Mouse (Mus musculus) limb, embryonic 15.5 days (tissue): Measurements from ENCODE around the gene Trim80. TPM values are rescaled to one million over a fixed set of nuclear protein-coding genes. Genes with fewer than 3 reads are reported as not detected.
"Not testable (repeated sequence)": the region's sequence is repeated elsewhere in the genome, so short reads cannot be mapped to it uniquely, and the experiment has no call there.

Source experiments
- ATAC-seq: fragments of 200-750 bp; cut with Nextera tagmentation; 2 replicates; pipeline ENCODE4 v1.8.0; 2017; ENCODE audit warnings: low read depth, moderate TSS enrichment; ENCODE audit not compliant: insufficient number of reproducible peaks, low FRiP score, low TSS enrichment
- H3K27ac ChIP-seq: fragments of 300-500 bp; sonication (generic); 2 replicates; pipeline ENCODE4 v1.5.1; 2015; ENCODE audit warnings: moderate library complexity, mild to moderate bottlenecking, inconsistent platforms
- H3K27me3 ChIP-seq: fragments of 300-500 bp; sonication (generic); 2 replicates; pipeline ENCODE4 v1.6.1; 2015; ENCODE audit warnings: inconsistent platforms
- H3K36me3 ChIP-seq: fragments of 300-500 bp; sonication (generic); 2 replicates; pipeline ENCODE4 v1.6.1; 2015; ENCODE audit warnings: inconsistent platforms
- H3K4me1 ChIP-seq: fragments of 300-500 bp; sonication (generic); 2 replicates; pipeline ENCODE4 v1.6.1; 2015; ENCODE audit warnings: inconsistent platforms
- H3K4me2 ChIP-seq: fragments of 300-500 bp; sonication (generic); 2 replicates; pipeline ENCODE4 v1.6.1; 2015; ENCODE audit warnings: mild to moderate bottlenecking, inconsistent platforms
- H3K4me3 ChIP-seq: fragments of 300-500 bp; sonication (generic); 2 replicates; pipeline ENCODE4 v1.5.1; 2015; ENCODE audit warnings: mild to moderate bottlenecking, inconsistent platforms
- H3K9ac ChIP-seq: fragments of 300-500 bp; sonication (generic); 2 replicates; pipeline ENCODE4 v1.6.1; 2015; ENCODE audit warnings: inconsistent platforms
- H3K9me3 ChIP-seq: fragments of 300-500 bp; sonication (generic); 2 replicates; pipeline ENCODE4 v1.6.1; 2016; ENCODE audit warnings: inconsistent platforms
- WGBS: fragments of 180-500 bp; shearing (Covaris S2); methylation state at CpG from one replicate; pipeline ENCODE4 v1.1.7; 2015; 5-methylcytosine and 5-hydroxymethylcytosine counted together
- microRNA-seq: library from miRNA; unstranded; fragments of <30 nt; microRNA quantifications from one replicate; pipeline ENCODE4, GENCODE M21; 2016
- polyA plus RNA-seq: library from polyadenylated mRNA; unstranded; fragments of >200 nt; fragmentation: Nextera tagmentation; extraction: Ambion mirVana; gene quantifications from 2 replicates; pipeline ENCODE4 v1.2.1, GENCODE M21; 2015

Trim80 gene
- polyA plus RNA-seq, 1 experiment from 2014 or later, result not detected

GRCm38 (mm10) chr11:115490441-115491355 lies 50.4 kb downstream of the Trim80 start:
- no peaks in the 10 kb centered on the region for H3K27me3 ChIP-seq
- peak overlapping the region; percentile 89; the same call in 1 of the 2 replicates for H3K27ac ChIP-seq
- peak overlapping the region; percentile 83 for H3K4me2 ChIP-seq
- H3K9me3 ChIP-seq, result no peaks in the 10 kb centered on the region
- 22% methylated on average over 25 of the region's 25 CpGs for WGBS
- H3K4me1 ChIP-seq, result peaks cover 17% of the 10 kb centered on the region
- ATAC-seq, result 0 out of 2 replicates have a peak, but pooled peaks have one; percentile 17
- peak overlapping the region; percentile 74 for H3K4me3 ChIP-seq
- peaks cover 17% of the 10 kb centered on the region for H3K36me3 ChIP-seq
- peak overlapping the region; percentile 65 for H3K9ac ChIP-seq

- Histone ChIP-seq H3K9me3 (no peaks in the 10 kb centered on the region), H3K9ac (peak within 1 kb of the TSS; percentile 65), H3K4me2 (peak within 1 kb of the TSS; percentile 83), H3K4me3 (peak within 1 kb of the TSS; percentile 74), H3K36me3 (peaks cover 15% of the 10 kb centered on the region), H3K4me1 (peaks cover 17% of the 10 kb centered on the region), H3K27ac (peak within 1 kb of the TSS; percentile 89), H3K27me3 (no peaks in the 10 kb centered on the region)
- ATAC-seq, result peak; percentile 85
- WGBS, result 1% methylated on average over 43 of the region's 43 CpGs
Observed at GRCm38 (mm10) chr11:115491356-115492083, 51.2 kb downstream of the Trim80 start, which contains the start of gene Nt5c. Gene Nt5c (minus strand): TSS chr11:115491862.

- Histone ChIP-seq H3K9me3 (no peaks in the 10 kb centered on the region), H3K4me3 (peak overlapping the region; percentile 74), H3K4me2 (peak overlapping the region; percentile 83), H3K36me3 (peaks cover 21% of the 10 kb centered on the region), H3K9ac (no peak overlapping the region), H3K27ac (no peak overlapping the region), H3K4me1 (peaks cover 17% of the 10 kb centered on the region), H3K27me3 (no peaks in the 10 kb centered on the region)
- WGBS, result 39% methylated on average over 6 of the region's 6 CpGs
- ATAC-seq, result no peak
Observed at GRCm38 (mm10) chr11:115492387-115492786, 52.0 kb downstream of the Trim80 start.

GRCm38 (mm10) chr11:115496559-115496958 lies 56.2 kb downstream of the Trim80 start:
- peaks cover 47% of the 10 kb centered on the region for H3K36me3 ChIP-seq
- H3K4me3 ChIP-seq, H3K9ac ChIP-seq, H3K4me1 ChIP-seq, H3K27ac ChIP-seq, H3K27me3 ChIP-seq, ATAC-seq, H3K9me3 ChIP-seq, H3K4me2 ChIP-seq: not testable (repeated sequence)
- 91% methylated on average over 9 of the region's 9 CpGs for WGBS

Small RNAs within 50 kb of the gene (microRNA-seq; reads per million reads assigned to microRNA genes)
- gene Mir3968, result not detected

Other genes with a start within 250 kb of the Trim80 start
- 0.05 TPM in 1 of 2 replicates, not detected in the other for gene Grin2c, start 173.3 kb upstream of the Trim80 start, polyA plus RNA-seq
- 15.2 and 16.6 TPM in 2 replicates for gene Fdxr, start 163.5 kb upstream of the Trim80 start, polyA plus RNA-seq
- 0.16 and 0.24 TPM in 2 replicates for gene Fads6, start 142.9 kb upstream of the Trim80 start, polyA plus RNA-seq
- 0.31 TPM in 1 of 2 replicates, not detected in the other for gene Otop2, start 133.4 kb upstream of the Trim80 start, polyA plus RNA-seq
- 0.04 TPM in 1 of 2 replicates, not detected in the other for gene Ush1g, start 118.5 kb upstream of the Trim80 start, polyA plus RNA-seq
- gene Otop3, start 105.8 kb upstream of the Trim80 start, polyA plus RNA-seq, result 0.10 and 0.11 TPM in 2 replicates
- 3.8 and 3.9 TPM in 2 replicates for gene Hid1, start 72.8 kb upstream of the Trim80 start, polyA plus RNA-seq
- 9.2 and 10.8 TPM in 2 replicates for gene Cdr2l, start 58.6 kb upstream of the Trim80 start, polyA plus RNA-seq
- 141 and 142 TPM in 2 replicates for gene Mrpl58, start 36.8 kb upstream of the Trim80 start, polyA plus RNA-seq
- 766 and 816 TPM in 2 replicates for gene Atp5h, start 20.6 kb upstream of the Trim80 start, polyA plus RNA-seq
- 9.9 and 15.1 TPM in 2 replicates for gene Kctd2, start 20.4 kb upstream of the Trim80 start, polyA plus RNA-seq
- not detected in 2 replicates for gene Slc16a5, start 21.9 kb downstream of the Trim80 start, polyA plus RNA-seq
- gene Armc7, start 35.1 kb downstream of the Trim80 start, polyA plus RNA-seq, result 7.2 and 7.8 TPM in 2 replicates
- 81.6 and 82.1 TPM in 2 replicates for gene Nt5c, start 51.3 kb downstream of the Trim80 start, polyA plus RNA-seq
- 495 and 589 TPM in 2 replicates for gene Jpt1, start 73.8 kb downstream of the Trim80 start, polyA plus RNA-seq
- 765 and 837 TPM in 2 replicates for gene Sumo2, start 95.7 kb downstream of the Trim80 start, polyA plus RNA-seq
- 140 and 146 TPM in 2 replicates for gene Nup85, start 123.9 kb downstream of the Trim80 start, polyA plus RNA-seq
- gene Mrps7, start 163.4 kb downstream of the Trim80 start, polyA plus RNA-seq, result 88.2 and 90.9 TPM in 2 replicates
- 17.5 and 18.0 TPM in 2 replicates for gene Gga3, start 163.5 kb downstream of the Trim80 start, polyA plus RNA-seq
- gene Mif4gd, start 172.4 kb downstream of the Trim80 start, polyA plus RNA-seq, result 27.6 and 29.1 TPM in 2 replicates
- gene Slc25a19, start 187.8 kb downstream of the Trim80 start, polyA plus RNA-seq, result 24.0 and 24.7 TPM in 2 replicates